Mouse (Mus musculus) heart, postnatal 4 days (tissue): Measurements from ENCODE around the gene Cryba4. TPM values are rescaled to one million over a fixed set of nuclear protein-coding genes. Genes with fewer than 3 reads are reported as not detected.

Experiments used
- DNase-seq: peaks from one replicate; pipeline ENCODE4 v3.0.0; 2021
- total RNA-seq, 2 experiments: library from RNA; stranded (reverse); gene quantifications; 2 replicates each; pipeline ENCODE4 v1.2.3; 2021

Gene Cryba4
- total RNA-seq, 2 experiments from 2014 or later, result 1.7 to 2.3 TPM

DNA sequence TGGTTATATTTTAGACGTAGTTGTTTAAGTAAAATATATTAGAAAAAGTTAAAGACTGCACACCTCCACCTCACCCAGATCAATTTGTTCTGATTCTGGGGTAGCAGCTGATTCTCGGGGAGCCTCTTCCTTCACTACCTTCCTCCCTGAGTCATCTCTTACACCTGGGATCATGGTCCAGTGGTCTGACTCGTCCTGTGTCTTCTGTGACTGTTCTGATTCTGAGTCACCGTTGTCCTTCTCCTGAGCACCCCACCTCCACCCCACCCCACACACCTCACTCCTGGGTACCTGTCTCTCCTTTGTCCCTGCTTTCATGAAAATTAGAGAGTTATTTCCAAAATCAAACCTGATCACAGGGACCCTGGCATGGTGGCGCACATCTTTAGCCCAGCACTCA lies 12.8 kb upstream of the Cryba4 start:
- DNase-seq, result no peak

DNA sequence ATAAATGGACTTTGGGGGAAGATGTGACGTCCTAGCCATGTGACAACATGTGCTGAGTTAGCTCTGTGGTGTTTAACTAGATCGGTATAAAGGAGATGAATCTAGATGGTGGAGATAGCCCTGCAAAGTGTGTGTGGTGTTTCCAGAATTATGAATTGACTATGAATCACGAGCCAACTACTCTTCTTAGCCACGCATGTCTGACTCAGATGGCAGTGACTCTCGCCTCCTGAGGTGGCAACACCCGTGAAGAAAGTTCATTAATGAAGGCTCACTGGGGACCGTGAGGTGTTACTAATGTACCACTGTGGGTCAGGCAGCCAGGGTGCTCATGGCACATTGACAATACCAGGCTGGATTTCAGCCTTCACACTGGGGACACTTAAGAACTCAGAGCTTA lies 11.8 kb upstream of the Cryba4 start:
- no peak for DNase-seq

DNA sequence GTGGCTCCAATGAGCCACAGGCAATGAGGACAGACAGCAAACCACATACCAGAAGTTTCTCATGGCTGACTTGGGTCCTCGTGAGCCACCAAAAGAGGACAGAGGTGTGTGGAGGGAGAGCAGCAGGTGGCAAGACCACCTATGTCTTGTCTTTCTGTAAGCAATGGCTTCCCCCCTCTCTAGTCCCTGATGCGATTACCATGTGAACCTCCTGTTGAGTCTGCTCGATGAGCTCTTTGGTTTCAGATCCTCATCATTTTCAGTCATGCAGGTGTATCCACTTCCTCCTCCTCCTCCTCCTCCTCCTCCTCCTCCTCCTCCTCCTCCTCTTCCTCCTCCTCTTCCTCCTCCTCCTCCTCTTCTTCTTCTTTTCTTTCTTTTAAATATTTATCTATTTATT lies 8.5 kb upstream of the Cryba4 start:
- no peak for DNase-seq

DNA sequence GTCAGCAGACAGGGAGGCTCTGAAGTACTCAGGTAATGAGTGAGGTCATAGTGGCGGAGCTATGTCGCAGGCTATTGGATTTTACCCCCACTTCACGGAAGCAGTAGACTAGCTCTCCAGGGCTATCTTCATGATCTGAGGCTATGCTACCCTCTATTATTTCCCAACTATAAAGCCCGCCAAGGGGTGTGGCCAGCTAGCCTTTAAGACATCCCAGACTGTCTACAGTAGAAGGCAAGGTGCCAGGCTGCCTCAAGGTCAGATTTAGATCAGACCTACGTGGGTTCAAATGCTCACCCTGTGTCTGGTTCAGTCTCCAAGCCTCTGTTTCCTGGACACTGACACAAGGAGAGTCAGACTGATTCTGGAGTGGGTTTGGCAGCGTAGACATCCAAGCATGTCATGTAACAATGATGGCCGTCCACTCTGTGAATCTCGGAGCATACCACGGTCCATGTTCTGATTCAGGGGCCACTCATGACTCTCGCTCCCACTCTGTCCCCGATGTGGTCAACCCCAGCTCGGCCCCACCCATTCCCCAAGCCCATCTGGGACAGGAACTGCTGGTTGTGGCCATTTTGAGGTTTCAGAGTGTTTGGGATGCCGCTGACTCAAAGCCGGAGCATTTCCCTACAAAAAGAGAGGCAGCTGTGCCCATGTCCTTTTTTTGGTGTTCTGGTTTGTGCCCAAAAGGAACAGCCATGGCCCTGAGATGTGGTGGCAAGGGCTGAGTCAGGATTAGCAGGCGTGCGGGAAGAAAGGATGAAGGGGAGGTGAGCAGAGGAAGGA lies 7.7 kb upstream of the Cryba4 start:
- no peak for DNase-seq

DNA sequence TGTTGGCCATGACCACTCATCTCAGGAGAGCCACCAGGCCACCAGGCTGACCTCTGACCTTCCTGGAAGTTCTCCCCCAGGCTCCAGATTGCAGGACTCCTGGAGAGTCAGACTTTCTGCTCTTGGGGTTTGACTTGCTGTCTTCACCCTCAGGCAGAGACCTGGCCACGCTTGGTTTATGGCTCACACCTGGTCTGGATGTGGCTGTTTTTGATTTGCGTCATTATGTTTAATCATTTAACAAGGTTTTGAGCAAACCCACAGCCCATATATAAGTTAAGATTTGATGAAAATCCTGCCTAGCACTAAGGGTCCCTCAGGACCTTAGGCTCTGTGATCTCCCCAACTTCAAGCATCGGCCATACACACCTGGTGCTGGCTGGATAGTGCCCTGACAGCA lies 5.6 kb upstream of the Cryba4 start:
- DNase-seq, result no peak

DNA sequence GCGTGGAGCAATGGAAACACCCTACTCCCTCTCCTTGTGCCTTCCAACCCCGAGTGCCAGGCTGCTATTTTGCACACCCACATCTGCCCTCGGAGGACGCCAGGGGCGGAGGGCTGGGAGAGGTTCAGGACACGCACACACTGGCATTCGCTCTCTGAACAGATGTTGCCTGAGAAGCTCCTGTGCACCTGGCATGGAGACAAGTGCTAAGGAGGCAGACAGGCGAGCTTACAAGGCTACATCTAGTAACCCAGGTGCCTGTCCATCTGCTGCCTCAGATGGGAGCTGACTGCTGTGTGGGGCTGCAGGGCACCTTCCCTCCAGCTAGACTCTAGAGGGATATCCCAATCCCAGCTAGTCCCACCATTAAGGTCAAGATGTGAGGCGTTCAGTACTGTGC lies 4.1 kb upstream of the Cryba4 start:
- DNase-seq, result no peak

DNA sequence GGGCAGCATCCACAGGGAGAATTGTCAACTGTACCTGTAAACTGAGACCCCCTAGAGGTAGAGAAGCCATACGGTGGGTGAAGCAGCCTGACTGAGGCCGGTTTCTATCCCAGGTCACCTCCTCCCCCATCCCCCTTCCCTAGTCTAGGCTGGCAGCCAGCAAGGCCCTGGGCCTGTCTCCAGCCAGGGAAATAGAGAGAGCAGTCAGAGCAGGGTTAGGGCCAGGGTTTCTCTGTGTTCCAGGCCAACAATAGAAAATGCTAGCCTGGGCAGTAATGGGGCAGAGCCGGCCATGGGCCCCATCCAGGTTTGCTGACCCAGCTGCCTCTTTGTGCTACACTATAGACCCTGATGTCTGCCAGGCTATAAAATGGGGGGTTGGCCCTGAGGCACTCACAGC lies 3.1 kb upstream of the Cryba4 start, which contains the start of gene Crybb1:
Crybb1 (plus strand) TSS at position 390 of the 400 bp plus-strand sequence.
- peak; percentile 81 for DNase-seq

DNA sequence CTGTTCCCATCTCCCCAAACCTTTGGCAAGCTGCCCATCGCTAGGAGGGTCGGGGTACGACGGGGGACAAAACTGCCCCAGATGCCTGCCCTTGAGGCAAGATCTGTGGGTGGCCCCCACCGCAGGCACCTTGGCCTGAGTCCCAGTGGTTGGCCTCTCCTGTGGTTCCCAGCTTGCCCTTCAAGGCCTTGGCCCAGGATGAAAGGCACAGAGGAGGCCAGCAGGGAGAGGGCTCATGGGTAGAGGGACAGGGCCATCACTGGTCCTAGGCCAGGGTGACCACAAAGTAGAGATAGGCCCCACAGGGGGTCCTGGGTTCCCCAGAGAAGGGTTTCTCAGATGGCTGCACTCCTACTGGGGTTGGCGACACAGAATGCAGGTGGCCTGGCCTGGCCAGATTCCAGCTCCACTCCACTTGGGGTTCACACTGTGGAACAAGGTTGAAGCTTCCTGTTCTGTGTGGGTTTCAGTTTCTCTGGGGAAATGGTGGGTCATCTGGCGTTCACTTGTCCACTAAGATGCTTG lies 2.0 kb upstream of the Cryba4 start:
- peak; percentile 71 for DNase-seq

DNA sequence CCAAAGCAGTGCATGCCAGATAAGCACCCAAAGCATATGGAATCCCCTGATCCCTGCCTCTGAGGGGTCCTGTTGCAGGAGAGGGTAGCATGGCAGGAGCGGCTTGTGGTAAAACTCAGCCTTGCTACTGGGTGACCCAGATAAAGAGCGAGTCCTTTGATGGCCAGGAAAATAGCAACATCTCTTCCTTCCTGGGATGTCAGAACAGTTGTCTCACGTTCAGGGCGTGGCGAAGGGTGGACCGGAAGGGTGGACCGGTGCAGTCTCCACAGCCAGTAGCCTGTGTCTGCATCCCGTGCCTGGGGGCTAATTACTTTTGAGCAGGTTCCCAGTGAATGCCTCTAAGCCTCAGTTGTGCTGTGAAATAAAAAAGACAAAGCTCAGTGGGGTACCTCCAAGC lies 851 bp upstream of the Cryba4 start:
- no peak for DNase-seq

DNA sequence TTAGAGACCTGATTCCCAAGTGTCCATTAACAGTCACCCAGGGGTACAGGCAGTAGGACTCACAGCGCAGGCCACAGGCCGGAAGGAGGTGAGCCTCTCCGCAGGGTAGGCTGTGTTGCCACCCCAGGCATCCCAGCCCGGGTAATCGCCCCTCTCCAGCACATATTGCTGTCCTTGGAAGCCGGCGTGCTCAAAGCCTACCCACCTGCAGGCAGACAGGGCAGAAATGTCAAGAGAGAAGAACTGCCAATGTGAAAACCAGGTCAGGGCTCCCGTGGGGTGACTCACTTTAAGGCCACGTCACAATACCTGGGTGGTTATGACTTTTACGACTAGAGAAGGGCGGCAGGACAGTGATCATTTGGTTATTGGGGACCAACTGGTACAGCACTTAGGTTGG lies 3.2 kb downstream of the Cryba4 start:
- no peak for DNase-seq

DNA sequence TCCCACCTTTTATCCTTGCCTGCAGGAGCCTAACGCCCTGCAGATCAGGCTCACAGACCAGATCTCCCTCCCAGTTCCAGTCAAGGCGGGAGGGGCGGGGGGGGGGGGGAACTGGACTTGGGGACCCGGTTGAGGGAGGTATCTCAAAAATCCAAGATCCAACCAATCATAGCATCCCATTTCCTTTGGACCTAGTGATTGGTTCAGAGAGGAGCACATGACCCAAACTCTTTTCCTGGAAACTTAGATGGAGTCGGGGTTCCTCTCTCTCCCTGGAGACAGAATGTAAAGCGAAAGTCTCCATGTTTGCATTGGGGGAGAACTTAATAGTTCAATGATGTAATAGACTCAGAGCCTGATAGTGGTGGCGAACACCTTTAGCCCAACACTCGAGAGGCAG lies 4.9 kb downstream of the Cryba4 start:
- no peak for DNase-seq

DNA sequence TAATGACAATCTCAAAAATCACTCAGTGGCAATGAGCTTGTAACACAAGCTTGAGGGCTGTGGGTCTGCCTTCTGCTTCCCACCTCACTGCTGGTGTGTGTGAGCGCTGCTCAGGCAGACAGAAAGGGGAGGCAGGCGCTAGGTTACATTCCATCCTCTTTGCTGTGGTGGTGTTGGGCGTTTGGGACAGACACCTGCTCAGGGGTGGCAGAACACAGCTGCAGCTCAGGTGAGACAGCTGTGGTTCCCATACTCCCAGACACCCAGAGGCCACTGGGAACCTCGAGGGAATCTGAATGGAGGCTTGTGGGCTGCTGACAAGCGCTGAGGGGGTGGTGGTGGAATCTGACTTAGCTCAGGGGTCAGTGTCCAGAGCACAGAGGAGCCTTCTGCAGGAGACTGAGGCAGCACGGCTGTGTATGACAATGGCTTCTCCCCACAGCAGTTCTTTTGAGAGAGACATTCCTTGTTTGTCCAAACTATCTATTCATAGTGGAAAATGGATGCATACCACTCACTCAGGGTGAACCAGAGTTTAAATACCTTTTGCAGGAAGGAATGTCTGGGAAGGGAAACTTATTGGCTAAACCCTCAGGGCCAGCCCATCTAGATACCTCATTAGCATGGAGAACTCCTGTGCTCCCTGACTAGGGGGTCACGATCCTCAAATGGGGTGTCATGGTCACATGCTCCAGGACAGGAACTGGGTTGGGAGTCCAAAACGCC lies 7.3 kb downstream of the Cryba4 start:
- DNase-seq, result no peak

DNA sequence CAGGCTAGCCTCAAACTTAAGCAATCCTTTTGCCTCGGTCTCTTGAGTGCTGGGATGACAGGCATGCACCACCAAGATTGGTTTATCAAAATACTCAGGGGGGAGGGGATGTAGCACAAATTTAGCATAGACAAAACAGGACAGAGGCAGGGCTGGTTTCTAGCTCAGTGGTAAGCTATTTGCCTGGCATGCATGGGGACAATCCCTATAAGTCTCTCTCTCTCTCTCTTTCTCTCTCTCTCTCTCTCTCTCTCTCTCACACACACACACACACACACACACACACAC lies 8.1 kb downstream of the Cryba4 start:
- no peak for DNase-seq

DNA sequence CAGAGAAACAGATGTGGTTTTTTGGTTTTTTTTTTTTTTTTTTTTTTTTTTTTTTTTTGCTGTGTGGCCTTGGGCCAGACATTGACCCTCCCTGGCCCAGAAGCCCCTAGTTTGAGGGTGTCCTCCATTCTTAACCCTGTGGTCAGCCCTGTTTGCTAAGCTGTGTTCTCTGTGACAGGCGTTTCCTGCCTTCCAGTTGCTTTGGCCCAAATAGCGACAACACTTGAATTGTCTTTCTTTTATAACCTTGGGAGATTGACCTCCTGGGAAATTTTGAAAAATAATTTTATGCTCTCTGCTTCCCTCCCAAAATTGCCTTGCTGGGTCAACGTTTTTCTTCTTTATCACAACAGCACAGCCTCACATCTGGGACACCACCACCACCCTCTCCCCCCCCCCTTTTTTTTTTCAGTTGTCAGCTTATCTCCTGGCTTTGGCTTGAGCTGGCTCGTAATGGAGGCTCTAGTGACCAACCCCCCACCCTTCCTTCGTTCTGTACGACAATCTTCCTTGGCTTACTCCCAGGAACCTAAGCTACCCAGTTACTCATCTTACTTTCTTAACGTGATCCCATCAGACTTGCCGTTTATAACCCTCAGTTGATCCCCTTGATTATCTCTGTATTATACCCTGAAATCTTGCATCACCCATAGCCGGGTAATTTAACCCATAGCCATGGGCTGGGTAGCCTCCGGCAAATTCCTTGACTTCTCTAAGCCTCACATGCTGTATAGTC lies 8.6 kb downstream of the Cryba4 start:
- DNase-seq, result no peak

DNA sequence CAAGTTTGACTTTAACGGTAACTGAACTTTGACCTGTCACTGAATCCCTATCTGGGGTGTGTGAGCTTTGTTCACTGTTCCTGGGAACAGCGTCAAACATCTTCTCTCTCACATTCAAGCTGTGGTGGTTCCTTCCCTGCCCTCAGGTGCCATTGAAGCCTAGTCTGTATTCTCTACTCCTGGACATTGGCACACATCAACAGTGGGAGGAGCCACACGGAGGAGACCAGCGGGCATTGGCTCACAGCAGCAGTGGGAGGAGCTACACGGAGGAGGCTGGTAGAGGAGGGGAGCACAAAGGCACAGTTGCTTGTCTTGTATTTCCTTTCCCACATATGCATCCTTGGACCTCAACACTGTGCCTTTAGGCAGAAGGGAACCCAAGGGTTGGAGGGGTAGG lies 9.3 kb downstream of the Cryba4 start:
- DNase-seq, result no peak

DNA sequence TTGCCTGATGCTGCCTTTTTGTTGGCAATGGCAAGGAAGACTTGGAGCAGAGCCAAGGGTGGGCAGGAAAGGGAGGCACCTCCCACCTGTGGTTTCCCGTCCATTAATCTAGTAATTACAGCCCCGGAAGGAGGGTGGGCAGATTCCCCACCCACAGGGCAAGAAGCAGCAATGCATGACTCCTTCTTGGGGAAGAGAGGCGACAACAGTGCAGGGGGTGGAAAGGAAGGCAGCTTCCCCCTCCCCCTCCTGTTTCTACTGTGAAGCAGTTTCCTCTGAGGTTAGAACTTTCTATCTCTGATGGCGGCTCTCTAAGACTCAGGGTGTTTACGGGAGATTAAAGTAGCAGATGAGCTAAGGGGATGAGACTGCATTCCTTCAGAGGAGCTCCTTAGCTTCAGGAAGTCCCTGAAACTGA lies 9.9 kb downstream of the Cryba4 start:
- DNase-seq, result peak; percentile 68

DNA sequence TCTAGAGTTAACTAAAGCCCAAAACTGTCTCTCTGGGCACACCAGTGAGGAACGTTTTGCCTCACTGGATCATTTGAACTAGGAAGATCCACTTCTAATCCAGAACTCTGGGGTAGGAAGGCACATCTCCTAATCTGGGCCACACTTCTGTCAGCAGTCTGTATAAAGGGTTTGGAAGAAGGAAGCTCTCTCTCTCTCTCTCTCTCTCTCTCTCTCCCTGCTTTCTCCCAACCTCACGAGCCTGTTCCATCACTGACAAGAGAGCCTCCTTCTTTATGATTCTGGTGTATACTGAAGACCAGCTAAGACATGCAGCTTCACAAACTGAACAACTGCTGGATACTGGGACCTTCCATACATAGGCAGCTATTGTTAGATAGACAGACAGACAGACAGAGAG lies 10.5 kb downstream of the Cryba4 start:
- no peak for DNase-seq

DNA sequence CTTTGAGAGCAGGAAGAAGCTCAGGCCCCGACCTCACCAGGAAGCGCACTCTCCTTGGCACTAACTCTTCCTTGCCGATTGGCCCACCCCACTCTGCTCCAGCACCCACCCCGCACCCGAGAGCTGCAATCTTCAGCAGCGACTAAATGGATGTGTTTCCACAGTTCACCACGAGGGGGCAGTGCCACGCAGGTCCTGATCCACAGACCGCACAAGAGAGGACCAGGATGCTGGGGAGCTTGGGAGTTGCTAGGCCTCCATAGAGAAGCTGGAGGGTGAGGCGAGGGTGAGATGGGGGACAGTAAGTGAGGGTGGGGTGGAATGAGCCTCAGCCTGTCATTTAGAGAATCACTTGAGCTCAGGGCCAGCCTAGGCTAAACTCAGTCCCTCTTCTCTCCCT lies 11.6 kb downstream of the Cryba4 start:
- peak; percentile 94 for DNase-seq

DNA sequence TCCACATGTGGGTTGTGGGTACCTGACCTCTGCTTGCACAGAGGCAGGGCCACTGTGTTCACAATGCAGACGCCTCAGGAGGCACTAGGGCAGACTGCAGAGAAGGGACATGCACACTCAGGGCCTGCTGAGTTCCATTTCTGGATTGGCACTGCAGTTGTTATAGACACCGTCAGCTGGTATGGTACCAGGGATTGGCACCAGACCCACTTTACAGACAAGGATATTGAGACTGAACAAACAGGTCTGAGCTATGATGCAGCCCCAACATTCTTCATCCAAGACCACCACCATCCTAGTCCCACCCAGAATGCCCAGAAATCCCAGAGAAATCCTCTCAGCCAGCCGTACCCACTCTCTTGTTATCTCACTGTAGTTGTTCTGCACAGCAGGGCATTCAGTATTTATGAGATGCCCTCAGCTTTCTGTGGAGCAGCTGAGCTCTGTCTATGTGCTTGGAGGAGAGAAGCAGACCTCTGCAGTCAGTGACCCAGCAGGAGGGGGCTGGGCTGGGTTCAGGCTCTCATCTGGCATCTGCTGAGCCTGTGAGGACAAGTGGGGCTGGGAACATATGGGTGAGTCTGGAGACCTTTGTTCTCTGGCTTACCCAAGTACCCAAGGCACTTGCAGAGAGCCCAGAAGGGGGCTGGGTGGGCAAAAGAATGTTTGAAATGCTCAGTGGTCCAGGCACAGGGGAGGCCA lies 13.4 kb downstream of the Cryba4 start:
- no peak for DNase-seq

DNA sequence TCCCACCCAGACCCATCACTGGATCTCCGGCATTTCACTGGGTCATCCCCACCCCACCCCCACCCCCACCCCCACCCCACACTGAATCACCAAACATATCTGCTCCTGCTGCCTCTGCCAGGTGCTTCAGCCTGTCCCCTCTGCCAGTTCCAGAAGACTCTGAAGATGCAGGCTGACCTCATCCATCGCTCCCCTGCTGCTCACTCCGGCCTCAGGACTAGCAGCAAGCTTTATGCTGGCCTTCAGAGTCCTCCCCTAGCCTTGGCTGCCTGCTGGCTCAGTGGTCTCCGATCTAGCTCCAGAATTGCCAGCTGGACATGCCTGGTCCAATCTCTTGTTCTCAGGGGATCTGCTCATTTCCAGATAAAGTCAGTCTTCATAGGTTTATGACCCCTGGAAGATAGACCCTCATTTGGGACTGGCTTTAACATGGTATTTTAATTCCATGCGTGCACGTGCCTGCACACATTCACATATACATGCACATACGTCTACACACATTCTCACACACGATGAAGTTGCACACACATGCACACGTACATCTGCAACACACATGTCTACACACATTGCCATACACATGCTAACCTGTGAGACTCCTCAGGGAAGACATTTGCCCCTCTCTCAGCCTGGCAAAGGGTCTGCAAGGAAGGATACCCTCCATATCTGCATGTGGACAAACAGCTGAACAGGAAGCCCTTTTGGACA lies 14.3 kb downstream of the Cryba4 start:
- no peak for DNase-seq

DNA sequence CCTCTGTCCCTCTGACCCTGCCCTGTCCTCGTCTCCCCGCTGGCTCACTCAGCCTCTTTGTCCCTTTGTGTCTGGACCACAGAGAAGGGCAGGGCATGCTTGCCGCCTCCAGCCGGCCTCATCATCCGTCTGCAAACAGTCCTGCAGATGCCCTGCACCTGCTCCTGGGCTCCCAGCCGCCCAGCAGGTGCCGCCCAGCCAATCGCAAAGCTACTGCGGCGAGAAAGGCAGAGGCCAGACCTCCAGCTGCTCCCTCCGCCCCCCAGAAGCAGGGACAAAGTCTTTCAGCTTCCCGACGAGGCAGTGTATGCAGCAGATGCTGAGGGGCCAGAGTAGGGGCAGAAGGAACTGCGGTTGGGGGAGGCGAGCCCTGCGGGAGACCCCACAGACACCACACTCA lies 14.9 kb downstream of the Cryba4 start:
- no peak for DNase-seq

DNA sequence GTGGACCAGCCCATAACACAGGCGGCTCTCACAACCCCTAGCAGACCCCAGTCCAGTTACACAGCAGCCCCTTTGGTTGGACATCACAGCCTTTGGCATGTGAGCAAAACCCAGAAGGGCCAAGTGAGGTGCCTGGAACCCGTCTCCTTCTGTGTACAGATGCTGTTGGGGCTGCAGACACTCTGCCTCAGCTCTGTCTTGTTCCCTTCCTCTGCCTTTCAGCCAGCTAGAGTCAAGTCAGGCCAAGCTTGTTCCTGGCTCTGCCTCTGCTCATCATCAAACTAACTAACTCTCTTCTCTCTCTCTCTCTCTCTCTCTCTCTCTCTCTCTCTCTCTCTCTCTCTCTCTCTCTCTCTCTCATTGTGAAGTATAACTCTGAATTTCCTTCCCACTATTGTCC lies 15.7 kb downstream of the Cryba4 start:
- no peak for DNase-seq
